Mouse (Mus musculus) forebrain, embryonic 11.5 days (tissue): Measurements from ENCODE around the gene Amotl1. TPM values are rescaled to one million over a fixed set of nuclear protein-coding genes. Genes with fewer than 3 reads are reported as not detected.

Experiments
- ATAC-seq: fragments of 200-750 bp; cut with Nextera tagmentation; replicated peaks from 2 replicates; pipeline ENCODE4 v1.8.0; 2017; ENCODE audit warnings: moderate TSS enrichment; ENCODE audit not compliant: low FRiP score
- DNase-seq: peaks from one replicate; pipeline ENCODE4 v3.0.0-alpha.2; 2017; ENCODE audit warnings: low spot score
- H3K27ac ChIP-seq: fragments of 300-500 bp; sonication (generic); 2 replicates; pipeline ENCODE4 v1.5.1; 2014; ENCODE audit warnings: low read depth, low read length
- H3K27me3 ChIP-seq: fragments of 300-500 bp; sonication (generic); 2 replicates; pipeline ENCODE4 v1.6.1; 2014; ENCODE audit warnings: mild to moderate bottlenecking, low read length, mixed read lengths; ENCODE audit not compliant: control insufficient read depth, insufficient read depth
- H3K36me3 ChIP-seq: fragments of 300-500 bp; sonication (generic); 2 replicates; pipeline ENCODE4 v1.6.1; 2014; ENCODE audit warnings: mild to moderate bottlenecking, low read length, moderate library complexity, mixed read lengths; ENCODE audit not compliant: control insufficient read depth, insufficient read depth
- H3K4me1 ChIP-seq: fragments of 300-500 bp; sonication (generic); replicated peaks from 2 replicates; pipeline ENCODE4 v1.6.1; 2014; ENCODE audit warnings: low read length, mixed read lengths; ENCODE audit not compliant: control insufficient read depth, insufficient read depth
- H3K4me2 ChIP-seq: fragments of 300-500 bp; sonication (generic); 2 replicates; pipeline ENCODE4 v1.6.1; 2014; ENCODE audit warnings: low read depth, mild to moderate bottlenecking, low read length, moderate library complexity, mixed read lengths; ENCODE audit not compliant: severe bottlenecking
- H3K4me3 ChIP-seq: fragments of 300-500 bp; sonication (generic); 2 replicates; pipeline ENCODE4 v1.5.1; 2014; ENCODE audit warnings: low read depth, low read length
- H3K9ac ChIP-seq: fragments of 300-500 bp; sonication (generic); 2 replicates; pipeline ENCODE4 v1.6.1; 2014; ENCODE audit warnings: low read length
- H3K9me3 ChIP-seq: fragments of 300-500 bp; sonication (generic); 2 replicates; pipeline ENCODE4 v1.6.1; 2016; ENCODE audit warnings: low read length, mixed read lengths; ENCODE audit not compliant: control insufficient read depth
- WGBS: fragments of 180-500 bp; shearing (Covaris S2); extraction: QIAGEN DNeasy Blood & Tissue Kit; methylation state at CpG from one replicate; pipeline ENCODE4 v1.1.7; 2014; 5-methylcytosine and 5-hydroxymethylcytosine counted together
- polyA plus RNA-seq: library from polyadenylated mRNA; unstranded; fragments of >200 nt; fragmentation: Nextera tagmentation; extraction: Ambion mirVana; gene quantifications from 2 replicates; pipeline ENCODE4 v1.2.1, GENCODE M21; 2014

Gene Amotl1
- polyA plus RNA-seq, result 19.1 and 19.4 TPM in 2 replicates

DNA sequence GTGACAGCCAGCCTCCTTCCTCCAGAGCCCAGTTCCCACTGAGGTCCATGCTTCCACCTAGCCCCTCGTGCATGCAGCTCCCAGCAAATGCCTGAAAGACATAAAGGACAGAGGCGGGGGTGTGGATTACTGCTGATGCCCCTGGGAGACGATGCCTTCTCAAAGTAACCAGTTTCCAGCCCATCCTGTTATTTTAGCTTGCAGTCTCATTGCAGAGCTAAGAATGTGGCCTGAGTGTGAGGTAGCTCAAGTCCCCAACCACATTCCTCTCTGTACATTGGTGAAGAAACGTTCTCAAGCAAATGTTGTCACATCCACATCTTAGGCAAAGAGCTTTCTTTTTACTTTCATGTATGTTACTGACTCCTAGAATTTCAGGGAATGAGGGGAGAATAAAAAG, at the start of gene Amotl1:
Gene Amotl1, minus strand, starts transcription at position 101 of the 400 bp plus-strand sequence.
- no peaks in the 10 kb centered on the region for H3K9me3 ChIP-seq
- no peak for ATAC-seq
- H3K27me3 ChIP-seq, result no peaks in the 10 kb centered on the region
- DNase-seq, result no peak
- H3K36me3 ChIP-seq, result no peaks in the 10 kb centered on the region
- no peak within 1 kb of the TSS for H3K27ac ChIP-seq
- peaks cover 5% of the 10 kb centered on the region; the same call in 1 of the 2 replicates for H3K4me1 ChIP-seq
- H3K4me3 ChIP-seq, result no peak within 1 kb of the TSS
- WGBS, result 54% methylated on average over 4 of the region's 4 CpGs
- H3K4me2 ChIP-seq, result no peak within 1 kb of the TSS
- no peak within 1 kb of the TSS for H3K9ac ChIP-seq

DNA sequence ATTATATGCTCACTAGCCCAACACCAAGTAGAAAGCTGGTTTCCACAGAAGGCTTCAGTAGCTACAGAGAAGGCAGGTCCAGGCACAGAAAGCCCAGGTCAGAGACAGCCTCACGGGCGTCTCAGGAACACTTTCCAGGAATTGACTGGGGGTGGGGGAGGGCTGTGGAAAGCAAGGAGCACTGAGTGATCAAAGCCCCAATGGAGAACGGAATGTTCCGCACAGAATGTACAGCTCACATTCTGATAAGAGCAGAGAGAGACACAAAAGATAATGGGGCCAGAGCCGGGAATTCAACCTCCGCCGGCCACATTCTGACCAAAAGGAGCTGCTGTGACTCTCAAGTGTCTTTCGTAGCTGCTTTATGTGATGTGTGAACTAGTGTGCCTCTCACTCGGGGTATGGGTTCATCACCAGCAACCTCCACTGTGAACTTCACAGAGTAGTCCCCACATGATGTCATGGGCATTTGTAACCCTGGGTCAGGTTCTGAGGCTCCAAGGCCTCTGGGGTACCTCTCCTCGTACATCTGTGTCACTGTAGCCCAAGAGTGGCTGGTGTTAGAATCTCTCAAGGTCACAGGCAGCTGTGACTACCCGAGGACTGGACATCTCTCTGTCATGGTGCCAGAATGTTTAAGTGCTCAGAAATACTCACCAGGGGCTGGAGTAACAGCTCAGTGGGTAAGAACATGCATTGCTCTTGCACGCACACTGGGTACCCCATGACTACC, 44.7 kb upstream of the Amotl1 start:
- DNase-seq (no peak), ATAC-seq (no peak)
- H3K9ac ChIP-seq, result no peak overlapping the region
- no peaks in the 10 kb centered on the region for H3K36me3 ChIP-seq
- H3K9me3 ChIP-seq, result no peaks in the 10 kb centered on the region
- no peaks in the 10 kb centered on the region for H3K4me1 ChIP-seq
- 87% methylated on average over 12 of the region's 12 CpGs for WGBS
- no peak overlapping the region for H3K27ac ChIP-seq
- no peak overlapping the region for H3K4me2 ChIP-seq
- no peak overlapping the region for H3K4me3 ChIP-seq
- no peaks in the 10 kb centered on the region for H3K27me3 ChIP-seq

- no peak overlapping the region for H3K9ac ChIP-seq
- no peaks in the 10 kb centered on the region for H3K36me3 ChIP-seq
- no peak for DNase-seq
- WGBS, result 80% methylated on average over 4 of the region's 4 CpGs
- no peaks in the 10 kb centered on the region for H3K9me3 ChIP-seq
- no peaks in the 10 kb centered on the region for H3K27me3 ChIP-seq
- no peak for ATAC-seq
- no peaks in the 10 kb centered on the region for H3K4me1 ChIP-seq
- H3K27ac ChIP-seq, result no peak overlapping the region
- H3K4me3 ChIP-seq, result no peak overlapping the region
- no peak overlapping the region for H3K4me2 ChIP-seq
Measured at GRCm38 (mm10) chr9:14684363-14684762, 39.5 kb upstream of the Amotl1 start.

DNA sequence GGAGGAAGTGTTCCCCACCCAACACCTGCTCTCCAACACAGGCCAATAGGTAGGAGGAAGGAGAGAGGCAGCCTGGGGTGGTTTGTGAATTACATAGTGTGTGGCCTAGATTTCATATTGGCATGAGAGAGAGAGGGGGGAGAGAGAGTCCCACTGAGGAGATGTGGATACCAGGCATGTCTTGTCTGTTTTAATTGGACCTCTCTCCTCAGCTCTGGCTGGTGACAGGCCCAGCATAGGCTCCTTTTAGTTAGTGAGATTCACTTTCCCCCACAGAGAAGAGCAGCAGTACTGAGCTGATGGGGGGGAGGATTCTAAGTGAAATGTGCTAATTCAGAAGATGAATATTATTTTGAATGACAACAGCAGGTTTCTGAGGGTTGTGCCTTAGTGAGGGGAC, 37.9 kb upstream of the Amotl1 start:
- Histone ChIP-seq H3K27ac (no peak overlapping the region), H3K36me3 (no peaks in the 10 kb centered on the region), H3K4me3 (no peak overlapping the region), H3K4me1 (no peaks in the 10 kb centered on the region), H3K9ac (no peak overlapping the region), H3K27me3 (no peaks in the 10 kb centered on the region), H3K4me2 (no peak overlapping the region), H3K9me3 (no peaks in the 10 kb centered on the region)
- no peak for ATAC-seq
- no peak for DNase-seq

- no peaks in the 10 kb centered on the region for H3K9me3 ChIP-seq
- no peak overlapping the region for H3K4me3 ChIP-seq
- H3K4me1 ChIP-seq, result no peaks in the 10 kb centered on the region
- H3K27ac ChIP-seq, result no peak overlapping the region
- H3K9ac ChIP-seq, result no peak overlapping the region
- ATAC-seq (no peak), DNase-seq (no peak)
- 63% methylated on average over 2 of the region's 2 CpGs for WGBS
- no peaks in the 10 kb centered on the region for H3K36me3 ChIP-seq
- H3K27me3 ChIP-seq, result no peaks in the 10 kb centered on the region
- no peak overlapping the region for H3K4me2 ChIP-seq
Measured at GRCm38 (mm10) chr9:14680584-14680983, 35.7 kb upstream of the Amotl1 start.

DNA sequence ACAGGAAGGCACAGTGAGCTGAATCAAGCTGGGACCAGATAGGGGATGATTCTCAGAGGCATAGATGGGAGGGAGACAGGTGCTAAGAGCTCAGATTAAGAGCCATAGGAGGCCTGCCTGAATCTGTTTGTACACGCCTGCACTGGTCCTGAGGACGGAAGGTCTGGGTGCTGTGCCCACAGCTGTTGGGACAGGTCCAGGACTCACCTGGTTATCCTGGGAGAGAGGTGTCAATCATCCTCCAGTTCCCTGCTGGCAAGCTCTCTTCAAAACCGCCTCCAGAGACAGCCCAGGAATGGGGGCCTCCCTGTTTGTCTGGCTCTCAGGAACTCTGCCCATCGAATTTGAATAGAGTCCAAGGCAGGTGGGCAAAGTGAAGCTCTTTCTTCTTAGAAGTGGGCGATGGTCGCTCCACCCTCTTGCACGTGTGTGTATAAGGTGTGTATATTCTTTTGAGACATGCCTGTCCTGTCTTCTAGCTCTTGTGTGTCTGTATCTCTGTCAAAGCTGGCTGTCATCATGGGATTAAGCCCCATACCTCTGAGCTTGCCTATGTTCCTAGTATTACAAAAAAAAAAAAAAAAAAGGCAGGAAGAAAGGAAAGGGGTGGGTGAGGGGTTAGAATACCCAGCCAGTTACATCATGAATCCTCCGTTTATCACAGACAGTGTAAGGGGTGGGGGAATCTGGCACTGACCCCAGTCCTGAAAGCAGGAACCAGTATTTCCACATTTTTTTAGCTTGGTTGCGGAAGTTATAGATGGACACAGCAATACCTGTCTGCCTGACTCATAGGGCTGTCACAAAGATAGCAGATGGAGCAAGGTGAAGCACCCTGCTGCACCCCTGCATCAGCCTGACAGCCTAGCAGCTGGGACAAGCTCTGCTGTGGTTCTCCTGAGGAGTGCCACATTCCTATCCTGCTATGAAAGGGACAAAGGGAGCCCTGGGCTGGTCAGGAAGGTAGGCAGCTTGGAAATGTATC, 31.1 kb upstream of the Amotl1 start:
- H3K27me3 ChIP-seq, result no peaks in the 10 kb centered on the region
- H3K4me2 ChIP-seq, result no peak overlapping the region
- H3K9me3 ChIP-seq, result no peaks in the 10 kb centered on the region
- DNase-seq, result no peak
- H3K27ac ChIP-seq, result no peak overlapping the region
- ATAC-seq, result no peak
- no peak overlapping the region for H3K4me3 ChIP-seq
- H3K4me1 ChIP-seq, result no peaks in the 10 kb centered on the region
- 63% methylated on average over 9 of the region's 9 CpGs for WGBS
- H3K9ac ChIP-seq, result no peak overlapping the region
- no peaks in the 10 kb centered on the region for H3K36me3 ChIP-seq

GRCm38 (mm10) chr9:14674506-14674905, 29.6 kb upstream of the Amotl1 start:
- H3K9me3 ChIP-seq, result no peaks in the 10 kb centered on the region
- no peak overlapping the region for H3K9ac ChIP-seq
- no peak for DNase-seq
- no peaks in the 10 kb centered on the region for H3K4me1 ChIP-seq
- no peak overlapping the region for H3K4me2 ChIP-seq
- 89% methylated on average over 8 of the region's 8 CpGs for WGBS
- H3K4me3 ChIP-seq, result no peak overlapping the region
- H3K27me3 ChIP-seq, result no peaks in the 10 kb centered on the region
- no peak for ATAC-seq
- H3K36me3 ChIP-seq, result no peaks in the 10 kb centered on the region
- no peak overlapping the region for H3K27ac ChIP-seq

GRCm38 (mm10) chr9:14673109-14673508, 28.3 kb upstream of the Amotl1 start:
- ATAC-seq, result no peak
- Histone ChIP-seq H3K36me3 (no peaks in the 10 kb centered on the region), H3K27ac (no peak overlapping the region), H3K4me2 (no peak overlapping the region), H3K4me1 (no peaks in the 10 kb centered on the region), H3K9me3 (no peaks in the 10 kb centered on the region), H3K9ac (no peak overlapping the region), H3K27me3 (no peaks in the 10 kb centered on the region), H3K4me3 (no peak overlapping the region)
- DNase-seq, result no peak
- WGBS, result 77% methylated on average over 4 of the region's 4 CpGs
